Mouse (Mus musculus): ENCODE data around the gene Ndufs7.

Gene Ndufs7

GRCm38 (mm10) chr10:80293325-80293724 is 44.4 kb downstream of the Ndufs7 start:
- no peak for DNase-seq (ENCODE audit: low spot score in 2 of 2)

GRCm38 (mm10) chr10:80294311-80294710 is 45.4 kb downstream of the Ndufs7 start:
- no peak for DNase-seq (ENCODE audit: low spot score in 2 of 2)

GRCm38 (mm10) chr10:80294788-80295303 is 45.9 kb downstream of the Ndufs7 start:
- no peak for DNase-seq (ENCODE audit: low spot score in 2 of 2)

GRCm38 (mm10) chr10:80295618-80296425 is 46.9 kb downstream of the Ndufs7 start, which contains the start of gene Apc2:
Gene Apc2, plus strand, starts transcription at chr10:80295977.
- peak in 1 of 2 experiments; percentile 83 for DNase-seq (ENCODE audit: low spot score in 2 of 2)

GRCm38 (mm10) chr10:80296824-80297223 is 47.9 kb downstream of the Ndufs7 start:
- no peak for DNase-seq (ENCODE audit: low spot score in 2 of 2)

- no peak for DNase-seq (ENCODE audit: low spot score in 2 of 2)
Observed at GRCm38 (mm10) chr10:80297526-80298133, 48.7 kb downstream of the Ndufs7 start.

- DNase-seq (ENCODE audit: low spot score in 2 of 2), result peak; percentile 77 to 92
Observed at GRCm38 (mm10) chr10:80298571-80299281, 49.8 kb downstream of the Ndufs7 start.

- no peak for DNase-seq (ENCODE audit: low spot score in 2 of 2)
Observed at GRCm38 (mm10) chr10:80299301-80299700, 50.4 kb downstream of the Ndufs7 start.

GRCm38 (mm10) chr10:80299824-80300223 is 50.9 kb downstream of the Ndufs7 start:
- DNase-seq (ENCODE audit: low spot score in 2 of 2), result no peak

GRCm38 (mm10) chr10:80300672-80301181 is 51.8 kb downstream of the Ndufs7 start:
- DNase-seq (ENCODE audit: low spot score in 2 of 2), result no peak

- DNase-seq (ENCODE audit: low spot score in 2 of 2), result no peak
Observed at GRCm38 (mm10) chr10:80301256-80302081, 52.5 kb downstream of the Ndufs7 start.

- DNase-seq (ENCODE audit: low spot score in 2 of 2), result no peak
Observed at GRCm38 (mm10) chr10:80302082-80302355, 53.1 kb downstream of the Ndufs7 start.

- DNase-seq (ENCODE audit: low spot score in 2 of 2), result peak in 1 of 2 experiments; percentile 69
Observed at GRCm38 (mm10) chr10:80302471-80302881, 53.6 kb downstream of the Ndufs7 start.

GRCm38 (mm10) chr10:80304458-80304857 is 55.5 kb downstream of the Ndufs7 start:
- no peak for DNase-seq (ENCODE audit: low spot score in 2 of 2)

- no peak for DNase-seq (ENCODE audit: low spot score in 2 of 2)
Observed at GRCm38 (mm10) chr10:80304862-80305261, 55.9 kb downstream of the Ndufs7 start.

Measured in left cerebral cortex, adult 9 months (tissue).